Mouse (Mus musculus) heart, embryonic 13.5 days (tissue): ENCODE data around the gene Cxcl14. TPM values are rescaled to one million over a fixed set of nuclear protein-coding genes. Genes with fewer than 3 reads are reported as not detected.

Source experiments
- ATAC-seq: fragments of 200-750 bp; cut with Nextera tagmentation; 2 replicates; pipeline ENCODE4 v1.8.0; 2017; ENCODE audit warnings: moderate TSS enrichment; ENCODE audit not compliant: insufficient number of reproducible peaks, low FRiP score, low TSS enrichment; ENCODE audit errors: extremely low read depth
- H3K27ac ChIP-seq: fragments of 300-500 bp; sonication (generic); replicated peaks from 2 replicates; pipeline ENCODE4 v1.5.1; 2015; ENCODE audit warnings: moderate library complexity, mild to moderate bottlenecking, inconsistent platforms
- H3K27me3 ChIP-seq: fragments of 300-500 bp; sonication (generic); replicated peaks from 2 replicates; pipeline ENCODE4 v1.6.1; 2015; ENCODE audit warnings: mild to moderate bottlenecking, inconsistent platforms
- H3K36me3 ChIP-seq: fragments of 300-500 bp; sonication (generic); 2 replicates; pipeline ENCODE4 v1.6.1; 2015; ENCODE audit warnings: mild to moderate bottlenecking, inconsistent platforms
- H3K4me1 ChIP-seq: fragments of 300-500 bp; sonication (generic); 2 replicates; pipeline ENCODE4 v1.6.1; 2015; ENCODE audit warnings: inconsistent platforms
- H3K4me2 ChIP-seq: fragments of 300-500 bp; sonication (generic); 2 replicates; pipeline ENCODE4 v1.6.1; 2015; ENCODE audit warnings: inconsistent platforms, mild to moderate bottlenecking, moderate library complexity
- H3K4me3 ChIP-seq: fragments of 300-500 bp; sonication (generic); 2 replicates; pipeline ENCODE4 v1.5.1; 2015; ENCODE audit warnings: moderate library complexity, mild to moderate bottlenecking, inconsistent platforms
- H3K9ac ChIP-seq: fragments of 300-500 bp; sonication (generic); 2 replicates; pipeline ENCODE4 v1.6.1; 2015; ENCODE audit warnings: inconsistent platforms, mild to moderate bottlenecking, moderate library complexity
- H3K9me3 ChIP-seq: fragments of 300-500 bp; sonication (generic); 2 replicates; pipeline ENCODE4 v1.6.1; 2016; ENCODE audit warnings: inconsistent platforms
- WGBS: fragments of 180-500 bp; shearing (Covaris S2); methylation state at CpG from one replicate; pipeline ENCODE4 v1.1.7; 2015; ENCODE audit warnings: mixed read lengths; 5-methylcytosine and 5-hydroxymethylcytosine counted together
- polyA plus RNA-seq: library from polyadenylated mRNA; unstranded; fragments of >200 nt; fragmentation: Nextera tagmentation; extraction: Ambion mirVana; gene quantifications from 2 replicates; pipeline ENCODE4 v1.2.1, GENCODE M21; 2015

Cxcl14 gene
- polyA plus RNA-seq, 1 experiment from 2014 or later: 1.9 TPM

DNA sequence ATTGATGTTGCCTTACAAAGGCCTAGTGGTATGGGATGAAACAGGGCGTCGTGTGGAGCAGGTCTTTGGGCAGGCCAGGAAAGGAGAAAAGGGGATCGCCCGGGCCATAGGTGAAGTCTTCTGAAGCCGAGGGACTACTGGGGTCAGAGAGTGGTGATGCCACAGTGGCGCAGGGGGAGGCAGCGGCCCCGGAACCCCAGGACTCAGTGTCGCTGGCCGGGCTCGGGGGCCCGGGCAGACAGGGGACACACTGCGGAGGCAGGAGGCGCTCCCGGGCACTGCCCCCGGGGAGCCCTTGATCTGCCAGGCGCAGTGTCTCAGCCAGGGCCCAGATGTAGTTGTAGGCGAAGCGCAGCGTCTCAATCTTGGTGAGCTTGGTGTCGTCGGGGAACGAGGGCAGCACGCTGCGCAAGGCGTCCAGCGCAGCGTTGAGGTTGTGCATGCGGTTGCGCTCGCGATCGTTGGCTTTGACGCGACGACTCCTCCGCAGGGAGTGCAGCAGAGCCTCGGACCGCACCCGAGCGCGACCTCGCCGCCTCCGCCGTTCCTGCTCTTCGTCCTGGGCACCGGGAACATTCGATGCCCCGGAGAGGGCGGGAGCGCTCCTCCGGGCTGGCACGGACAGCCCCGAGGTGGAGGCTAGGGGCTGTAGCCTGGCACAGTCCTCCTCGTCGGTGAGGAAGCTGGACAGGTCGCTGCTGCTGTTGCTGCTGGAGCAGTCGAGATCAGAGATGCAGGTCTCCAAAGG lies 45.0 kb downstream of the Cxcl14 start:
- 1% methylated on average over 59 of the region's 59 CpGs for WGBS
- H3K4me1 ChIP-seq: peaks cover 11% of the 10 kb centered on the region
- no peak for ATAC-seq
- peak overlapping the region; percentile 68 for H3K4me2 ChIP-seq
- H3K9ac ChIP-seq: no peak overlapping the region
- no peaks in the 10 kb centered on the region for H3K36me3 ChIP-seq
- no peaks in the 10 kb centered on the region for H3K9me3 ChIP-seq
- peak overlapping the region; percentile 44 for H3K4me3 ChIP-seq
- H3K27ac ChIP-seq: no peak overlapping the region
- H3K27me3 ChIP-seq: peaks cover 100% of the 10 kb centered on the region

DNA sequence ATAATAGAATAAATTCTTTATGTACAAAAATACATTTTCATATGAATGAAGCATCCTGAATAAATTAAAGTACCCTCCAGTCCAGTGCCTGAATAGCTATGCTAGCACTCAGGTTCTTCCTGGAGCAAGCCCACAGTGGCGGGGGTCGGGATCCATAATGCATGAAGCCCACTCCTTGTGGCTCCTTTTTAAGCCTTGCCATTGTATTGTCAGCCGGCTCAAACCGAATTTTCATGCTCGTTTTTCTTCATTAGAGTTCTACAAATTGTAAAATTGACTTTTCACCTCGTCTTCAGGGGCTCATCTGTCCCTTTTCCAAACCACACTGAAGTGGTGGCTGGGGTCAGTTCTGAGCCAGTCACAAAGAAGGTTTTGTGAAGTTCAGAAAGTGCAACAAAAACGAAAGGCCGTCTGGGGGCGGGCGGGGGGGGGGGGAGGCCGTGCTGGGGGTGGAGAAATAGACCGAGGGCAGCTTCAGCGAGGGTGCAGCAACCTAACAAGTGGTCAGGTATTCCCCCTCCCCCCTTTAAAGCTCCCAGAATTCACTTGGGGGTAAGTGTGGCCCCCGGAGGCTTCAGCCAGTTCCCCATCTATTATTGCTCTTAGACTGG lies 45.7 kb downstream of the Cxcl14 start:
- 2% methylated on average over 10 of the region's 14 CpGs for WGBS
- no peaks in the 10 kb centered on the region for H3K36me3 ChIP-seq
- peaks cover 11% of the 10 kb centered on the region for H3K4me1 ChIP-seq
- H3K27ac ChIP-seq: no peak overlapping the region
- no peak overlapping the region for H3K4me3 ChIP-seq
- no peaks in the 10 kb centered on the region for H3K9me3 ChIP-seq
- H3K4me2 ChIP-seq: no peak overlapping the region
- no peak for ATAC-seq
- no peak overlapping the region for H3K9ac ChIP-seq
- H3K27me3 ChIP-seq: peaks cover 100% of the 10 kb centered on the region

DNA sequence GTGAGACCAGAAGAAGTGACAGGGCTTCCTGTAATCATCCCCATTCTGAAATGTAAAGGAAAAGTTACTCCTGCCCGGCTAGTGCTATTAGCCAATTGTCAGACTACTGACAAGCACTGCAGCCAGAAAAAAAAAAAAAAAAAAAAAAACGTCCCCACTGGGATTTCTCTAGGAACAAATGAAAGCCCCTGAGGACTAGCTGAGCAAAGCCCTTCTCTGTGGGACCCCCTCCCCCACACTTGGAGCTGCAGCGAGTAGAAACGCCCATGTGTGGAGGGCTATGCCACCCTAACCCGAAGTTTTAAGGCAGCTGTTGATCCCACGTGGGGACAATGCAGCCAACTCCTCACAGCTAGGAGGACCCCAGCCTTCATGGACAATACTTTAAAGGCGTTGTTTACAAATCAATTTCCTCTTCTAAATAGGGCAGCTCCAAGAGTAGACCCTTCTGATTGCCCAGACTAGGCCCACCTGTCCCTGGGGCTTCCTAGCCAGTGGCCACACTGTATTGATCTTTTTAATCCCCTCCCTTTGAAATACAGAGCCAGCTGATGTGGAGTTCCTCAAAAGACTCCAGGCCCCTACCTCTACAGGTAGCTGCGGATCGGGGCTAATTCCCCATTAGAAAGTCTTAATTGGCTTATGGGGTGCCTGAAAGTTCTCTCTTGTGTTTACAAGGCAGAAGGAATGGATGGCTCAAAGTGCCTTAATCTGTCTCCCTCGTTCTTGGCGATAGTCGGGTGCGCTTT lies 46.6 kb downstream of the Cxcl14 start:
- Histone ChIP-seq H3K9me3 (0 out of 2 replicates have a peak, but pooled peaks cover 3% of the 10 kb centered on the region), H3K36me3 (no peaks in the 10 kb centered on the region), H3K27ac (no peak overlapping the region), H3K4me1 (peaks cover 11% of the 10 kb centered on the region), H3K4me2 (no peak overlapping the region), H3K4me3 (no peak overlapping the region), H3K9ac (no peak overlapping the region), H3K27me3 (peaks cover 96% of the 10 kb centered on the region)
- WGBS: 1% methylated on average over 13 of the region's 13 CpGs
- ATAC-seq: no peak

DNA sequence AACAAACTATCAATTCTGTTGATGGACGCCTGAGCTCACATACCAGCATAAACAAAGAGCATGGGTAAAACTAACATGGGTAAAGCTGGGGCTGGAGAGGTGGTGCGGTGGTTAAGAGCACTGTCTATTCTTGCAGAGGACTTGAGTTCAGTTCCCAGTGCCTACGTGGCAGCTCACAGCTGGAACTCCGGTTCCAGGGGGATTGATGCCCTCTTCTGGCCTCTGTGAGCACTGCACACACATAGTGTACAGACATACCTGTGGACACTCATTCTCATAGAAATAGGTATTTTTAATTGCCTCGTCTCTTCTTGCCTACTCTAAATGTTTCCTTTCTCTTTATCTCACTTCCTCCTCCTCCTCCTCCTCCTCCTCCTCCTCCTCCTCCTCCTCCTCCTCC lies 53.2 kb downstream of the Cxcl14 start:
- H3K36me3 ChIP-seq: no peaks in the 10 kb centered on the region
- no peak overlapping the region for H3K4me2 ChIP-seq
- no peak for ATAC-seq
- peaks cover 77% of the 10 kb centered on the region for H3K27me3 ChIP-seq
- H3K27ac ChIP-seq: no peak overlapping the region
- H3K4me1 ChIP-seq: 0 out of 2 replicates have a peak, but pooled peaks cover 5% of the 10 kb centered on the region
- no peak overlapping the region for H3K9ac ChIP-seq
- 72% methylated on average over 5 of the region's 5 CpGs for WGBS
- H3K4me3 ChIP-seq: no peak overlapping the region
- peaks cover 5% of the 10 kb centered on the region; the same call in 1 of the 2 replicates for H3K9me3 ChIP-seq

DNA sequence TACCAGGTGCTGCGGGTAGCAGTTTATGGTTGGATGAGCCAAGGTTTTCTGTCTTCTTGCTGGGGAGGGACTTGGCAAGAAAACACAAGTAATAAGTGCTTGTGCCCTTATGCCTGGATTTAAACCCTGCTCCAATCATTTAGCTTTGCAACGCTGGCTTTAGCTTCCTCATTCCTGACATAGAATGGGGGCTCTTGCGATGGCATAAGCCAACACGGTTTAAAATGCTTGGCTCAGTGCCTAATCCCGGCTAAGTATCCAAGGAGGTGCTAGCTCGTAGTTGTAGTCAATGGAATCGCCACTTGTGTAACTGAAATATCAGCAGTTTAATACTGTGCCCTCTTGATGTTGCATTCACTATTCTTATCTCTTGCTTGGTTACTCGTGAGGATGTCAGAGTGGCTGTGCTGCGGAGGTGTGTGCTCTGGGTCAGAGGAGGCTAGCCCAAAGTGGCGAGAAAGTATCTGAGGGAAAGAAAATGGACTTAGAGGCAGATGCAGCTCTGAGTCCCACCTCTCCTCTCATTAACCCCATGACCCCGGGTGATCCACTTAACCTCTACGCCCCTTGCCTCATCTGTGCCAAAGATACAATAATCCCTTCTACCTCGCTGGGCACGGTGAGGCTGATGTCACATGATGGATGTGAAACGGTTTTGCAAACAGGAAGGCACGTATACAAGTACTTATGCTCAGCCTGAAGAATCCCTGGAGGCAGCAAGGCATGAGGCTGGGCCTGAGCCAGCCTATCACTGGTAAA lies 56.2 kb downstream of the Cxcl14 start:
- 52% methylated on average over 16 of the region's 16 CpGs for WGBS
- no peak overlapping the region for H3K27ac ChIP-seq
- ATAC-seq: no peak
- H3K4me1 ChIP-seq: 0 out of 2 replicates have a peak, but pooled peaks cover 5% of the 10 kb centered on the region
- no peak overlapping the region for H3K9ac ChIP-seq
- no peaks in the 10 kb centered on the region for H3K36me3 ChIP-seq
- H3K4me2 ChIP-seq: no peak overlapping the region
- peaks cover 75% of the 10 kb centered on the region for H3K27me3 ChIP-seq
- no peak overlapping the region for H3K4me3 ChIP-seq
- H3K9me3 ChIP-seq: peaks cover 5% of the 10 kb centered on the region; the same call in 1 of the 2 replicates

Other genes with a start within 250 kb of the Cxcl14 start
- gene H2afy, start 160.2 kb downstream of the Cxcl14 start, polyA plus RNA-seq: 112 and 124 TPM in 2 replicates
- 1.1 and 1.7 TPM in 2 replicates for gene Tifab, start 117.7 kb downstream of the Cxcl14 start, polyA plus RNA-seq
- not detected in 2 replicates for gene Neurog1, start 44.4 kb downstream of the Cxcl14 start, polyA plus RNA-seq
- gene Gm3045, start 130.0 kb upstream of the Cxcl14 start, polyA plus RNA-seq: not detected in 2 replicates
- 0.05 TPM in 1 of 2 replicates, not detected in the other for gene Slc25a48, start 141.8 kb upstream of the Cxcl14 start, polyA plus RNA-seq
- not detected in 2 replicates for gene Il9, start 185.7 kb upstream of the Cxcl14 start, polyA plus RNA-seq
- 1.1 and 1.6 TPM in 2 replicates for gene Fbxl21, start 225.9 kb upstream of the Cxcl14 start, polyA plus RNA-seq